Mouse (Mus musculus): ENCODE data around the gene Kif27. TPM values are rescaled to one million over a fixed set of nuclear protein-coding genes. Genes with fewer than 3 reads are reported as not detected.
"Not testable (repeated sequence)": the region's sequence is repeated elsewhere in the genome, so short reads cannot be mapped to it uniquely, and the experiment has no call there.

The Kif27 gene
- polyA plus RNA-seq, 1 experiment from 2014 or later, result 2.2 TPM

DNA sequence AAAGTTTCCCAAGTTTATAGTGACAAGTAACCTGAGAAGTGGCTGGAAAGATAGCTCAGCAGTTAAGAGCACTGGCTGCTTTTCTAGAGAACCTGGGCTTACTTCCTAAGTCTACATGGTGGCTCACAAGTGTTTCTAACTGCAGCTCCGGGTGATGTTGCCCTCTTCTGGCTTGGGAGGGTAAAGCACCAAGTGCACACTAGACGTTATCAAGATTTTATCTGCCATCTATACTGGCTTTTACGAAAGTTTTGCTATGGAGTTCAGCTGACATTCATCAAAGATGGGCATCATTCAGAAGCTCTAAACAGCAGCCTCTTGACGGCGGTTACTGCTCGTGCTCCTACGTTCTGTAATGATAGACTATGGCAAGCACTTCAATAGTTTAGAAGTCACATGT lies 29.0 kb upstream of the Kif27 start:
- no peak overlapping the region for H3K27ac ChIP-seq (replicated peaks)
- H3K4me3 ChIP-seq (replicated peaks), result no peak overlapping the region
- H3K4me2 ChIP-seq (replicated peaks), result no peak overlapping the region
- H3K36me3 ChIP-seq, result peaks cover 19% of the 10 kb centered on the region
- ATAC-seq (ENCODE audit: insufficient number of reproducible peaks, low FRiP score, low TSS enrichment, low read depth), result no peak
- H3K9me3 ChIP-seq (replicated peaks), result no peaks in the 10 kb centered on the region
- H3K27me3 ChIP-seq, result no peaks in the 10 kb centered on the region
- no peak overlapping the region for H3K9ac ChIP-seq
- WGBS, result 10% methylated on average over 7 of the region's 7 CpGs
- peaks cover 10% of the 10 kb centered on the region for H3K4me1 ChIP-seq

DNA sequence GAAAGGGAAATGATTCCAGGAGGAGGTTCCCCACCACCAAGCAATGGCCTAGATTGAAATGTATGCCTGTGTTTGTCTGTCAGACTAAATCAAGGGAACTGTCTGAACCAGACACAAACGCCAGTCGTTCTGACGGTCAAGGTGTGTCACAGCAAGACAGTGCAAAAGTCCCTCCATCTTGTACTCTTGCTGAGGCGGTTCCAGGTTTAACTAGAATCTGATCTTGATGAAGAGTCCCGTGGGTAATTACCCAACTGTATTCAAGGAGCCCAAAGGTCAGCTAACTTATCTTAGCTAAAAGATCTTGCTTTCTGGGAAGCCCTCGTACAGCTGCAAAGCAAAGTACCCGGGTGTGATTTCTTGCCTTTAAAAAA lies 26.6 kb upstream of the Kif27 start:
- H3K4me3 ChIP-seq (replicated peaks), result peak overlapping the region; percentile 67
- peak overlapping the region; percentile 48; the same call in 1 of the 2 replicates for H3K27ac ChIP-seq (replicated peaks)
- 81% methylated on average over 7 of the region's 7 CpGs for WGBS
- peak overlapping the region; percentile 82 for H3K4me2 ChIP-seq (replicated peaks)
- no peaks in the 10 kb centered on the region for H3K27me3 ChIP-seq
- H3K4me1 ChIP-seq, result peaks cover 10% of the 10 kb centered on the region
- no peak for ATAC-seq (ENCODE audit: insufficient number of reproducible peaks, low FRiP score, low TSS enrichment, low read depth)
- H3K9ac ChIP-seq, result no peak overlapping the region
- H3K36me3 ChIP-seq, result peaks cover 27% of the 10 kb centered on the region
- H3K9me3 ChIP-seq (replicated peaks), result 0 out of 2 replicates have a peak, but pooled peaks cover 9% of the 10 kb centered on the region

DNA sequence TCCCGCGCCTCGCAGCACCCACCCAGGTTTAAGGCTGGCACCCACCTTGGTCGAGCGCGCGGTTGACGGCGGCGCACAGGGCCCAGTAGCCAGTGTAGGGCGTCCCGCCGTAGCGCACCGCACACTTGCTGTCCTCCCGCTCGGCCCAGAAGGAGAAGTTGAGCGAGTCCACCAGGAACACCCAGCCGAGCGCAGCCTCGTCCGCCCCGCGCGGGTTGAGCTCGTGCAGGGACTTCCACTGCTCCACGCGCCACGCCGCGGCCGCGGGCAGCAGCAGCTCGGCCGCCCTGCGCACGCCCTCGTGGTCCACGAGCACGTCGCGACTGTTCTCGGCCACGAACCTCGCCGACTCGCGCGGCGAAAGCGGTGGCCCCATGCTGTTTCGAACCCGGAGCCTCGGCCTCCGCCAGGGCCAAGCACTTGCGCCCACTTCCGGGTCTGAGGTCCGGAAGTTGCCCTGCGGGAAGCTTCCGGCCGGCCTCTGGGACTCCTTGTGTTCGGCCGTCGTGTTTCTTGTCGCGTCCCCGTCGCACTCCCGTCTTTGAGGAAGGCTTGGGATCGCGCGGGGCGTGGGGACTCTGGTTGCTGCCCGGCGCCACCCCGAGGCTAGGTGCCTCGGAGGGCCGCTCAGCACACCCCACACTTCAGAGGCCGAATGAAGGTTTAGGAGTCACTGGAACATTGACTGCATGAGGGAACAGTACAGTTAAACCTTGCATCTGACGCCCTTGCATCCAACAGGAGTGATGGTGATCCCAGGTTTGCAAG lies 26.0 kb upstream of the Kif27 start, which contains the start of gene 2210016F16Rik:
Gene 2210016F16Rik, minus strand, starts transcription at position 447 of the 768 bp plus-strand sequence.
- Histone ChIP-seq H3K27me3 (no peaks in the 10 kb centered on the region), H3K27ac (replicated peaks) (peak within 1 kb of the TSS; percentile 48), H3K4me3 (replicated peaks) (peak within 1 kb of the TSS; percentile 67), H3K9me3 (replicated peaks) (peaks cover 15% of the 10 kb centered on the region; the same call in 1 of the 2 replicates), H3K4me1 (peaks cover 10% of the 10 kb centered on the region), H3K36me3 (peaks cover 28% of the 10 kb centered on the region), H3K4me2 (replicated peaks) (peak within 1 kb of the TSS; percentile 82), H3K9ac (peak within 1 kb of the TSS; percentile 75)
- peak; percentile 59 for ATAC-seq (ENCODE audit: insufficient number of reproducible peaks, low FRiP score, low TSS enrichment, low read depth)
- 2% methylated on average over 80 of the region's 80 CpGs for WGBS

DNA sequence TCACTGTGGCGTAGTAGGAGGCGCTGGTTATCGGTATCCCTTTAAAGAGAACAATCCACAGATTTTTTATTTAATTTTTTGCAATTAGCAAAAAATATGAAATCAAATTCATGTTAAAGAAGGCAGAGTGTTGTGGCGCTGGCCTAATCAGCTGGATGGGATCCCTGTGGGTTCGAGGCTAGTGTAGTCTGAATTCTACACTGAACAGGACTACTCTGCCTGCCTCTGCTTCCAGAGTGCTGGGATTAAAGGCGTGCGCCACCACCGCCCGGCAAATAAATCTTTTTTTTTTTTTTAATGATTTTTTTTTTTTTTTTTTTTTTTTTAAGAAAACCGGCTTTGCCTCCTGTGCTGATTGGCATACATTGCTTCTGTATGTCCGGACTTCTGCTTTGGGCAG lies 25.4 kb upstream of the Kif27 start:
- WGBS, result 37% methylated on average over 11 of the region's 11 CpGs
- Histone ChIP-seq H3K27me3 (no peaks in the 10 kb centered on the region), H3K27ac (replicated peaks) (no peak overlapping the region), H3K36me3 (peaks cover 26% of the 10 kb centered on the region), H3K9me3 (replicated peaks) (peaks cover 17% of the 10 kb centered on the region; the same call in 1 of the 2 replicates), H3K4me3 (replicated peaks) (peak overlapping the region; percentile 67), H3K4me2 (replicated peaks) (peak overlapping the region; percentile 82), H3K4me1 (peaks cover 10% of the 10 kb centered on the region), H3K9ac (peak overlapping the region; percentile 75)
- no peak for ATAC-seq (ENCODE audit: insufficient number of reproducible peaks, low FRiP score, low TSS enrichment, low read depth)

DNA sequence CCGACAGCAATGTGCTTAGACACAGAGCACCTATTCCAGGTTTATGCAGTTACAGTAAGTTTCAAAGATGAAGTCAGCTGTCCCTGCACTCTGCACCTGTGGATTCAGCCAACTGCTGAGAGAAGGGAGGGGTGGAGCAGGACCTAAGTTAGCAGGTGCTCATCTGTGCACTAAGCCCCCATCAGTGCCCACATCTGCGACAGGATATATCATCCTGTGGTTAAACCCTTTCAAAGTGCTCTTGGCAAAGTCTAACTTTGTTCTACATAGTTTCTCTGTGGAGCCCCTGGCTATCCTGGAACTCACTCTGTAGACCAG lies 14.2 kb upstream of the Kif27 start:
- no peak overlapping the region for H3K9ac ChIP-seq
- no peaks in the 10 kb centered on the region for H3K36me3 ChIP-seq
- 80% methylated on average over 2 of the region's 2 CpGs for WGBS
- no peaks in the 10 kb centered on the region for H3K27me3 ChIP-seq
- H3K4me2 ChIP-seq (replicated peaks), result no peak overlapping the region
- no peak overlapping the region for H3K4me3 ChIP-seq (replicated peaks)
- no peak overlapping the region for H3K27ac ChIP-seq (replicated peaks)
- no peak for ATAC-seq (ENCODE audit: insufficient number of reproducible peaks, low FRiP score, low TSS enrichment, low read depth)
- H3K4me1 ChIP-seq, result no peaks in the 10 kb centered on the region
- H3K9me3 ChIP-seq (replicated peaks), result 0 out of 2 replicates have a peak, but pooled peaks cover 4% of the 10 kb centered on the region

DNA sequence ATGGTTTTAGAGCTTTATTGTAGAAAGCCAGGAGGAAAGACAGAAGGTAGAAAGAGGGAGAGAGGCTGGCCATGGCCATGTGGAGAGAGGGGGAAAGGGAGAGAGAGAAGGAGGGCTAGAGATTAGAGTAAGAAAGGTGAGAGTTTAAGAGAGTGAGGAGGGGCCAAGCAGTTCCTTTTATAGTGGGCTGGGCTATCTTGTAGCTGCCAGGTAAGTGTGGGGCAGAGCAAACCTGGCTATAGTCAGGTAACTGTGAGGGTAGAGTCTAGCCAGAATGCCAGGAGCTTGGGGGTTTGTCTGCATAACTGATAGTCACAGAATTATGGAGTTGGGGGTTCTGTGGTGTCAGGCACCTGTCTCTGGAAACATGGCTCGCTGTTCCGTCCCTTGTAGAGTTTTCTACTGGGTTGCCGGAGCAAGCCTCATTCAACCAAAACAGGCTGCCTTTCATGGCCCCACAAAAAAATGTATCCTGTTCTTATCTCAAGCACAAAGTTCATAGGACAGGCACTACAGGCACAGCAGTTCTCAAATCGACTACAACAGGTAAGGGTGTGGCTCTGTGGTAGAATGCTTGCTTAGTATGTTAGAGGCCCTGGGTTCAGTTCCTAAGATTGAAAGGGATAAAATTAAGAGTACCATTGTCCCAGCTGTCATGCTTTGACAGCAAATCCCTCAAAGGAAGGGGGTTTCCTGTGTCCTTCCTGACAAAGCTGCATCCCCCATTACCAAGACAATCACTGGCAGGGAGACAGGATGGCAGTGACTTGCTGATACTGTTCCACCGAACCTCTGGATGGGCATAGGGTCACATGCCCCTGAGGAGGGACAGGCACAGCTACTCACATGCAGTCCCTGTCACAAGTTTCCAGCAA lies 13.6 kb upstream of the Kif27 start:
- H3K4me2 ChIP-seq (replicated peaks), result no peak overlapping the region
- H3K36me3 ChIP-seq, result no peaks in the 10 kb centered on the region
- no peak overlapping the region for H3K9ac ChIP-seq
- no peak overlapping the region for H3K4me3 ChIP-seq (replicated peaks)
- ATAC-seq (ENCODE audit: insufficient number of reproducible peaks, low FRiP score, low TSS enrichment, low read depth), result no peak
- no peak overlapping the region for H3K27ac ChIP-seq (replicated peaks)
- H3K4me1 ChIP-seq, result no peaks in the 10 kb centered on the region
- H3K9me3 ChIP-seq (replicated peaks), result 0 out of 2 replicates have a peak, but pooled peaks cover 4% of the 10 kb centered on the region
- no peaks in the 10 kb centered on the region for H3K27me3 ChIP-seq
- 85% methylated on average over 5 of the region's 5 CpGs for WGBS

DNA sequence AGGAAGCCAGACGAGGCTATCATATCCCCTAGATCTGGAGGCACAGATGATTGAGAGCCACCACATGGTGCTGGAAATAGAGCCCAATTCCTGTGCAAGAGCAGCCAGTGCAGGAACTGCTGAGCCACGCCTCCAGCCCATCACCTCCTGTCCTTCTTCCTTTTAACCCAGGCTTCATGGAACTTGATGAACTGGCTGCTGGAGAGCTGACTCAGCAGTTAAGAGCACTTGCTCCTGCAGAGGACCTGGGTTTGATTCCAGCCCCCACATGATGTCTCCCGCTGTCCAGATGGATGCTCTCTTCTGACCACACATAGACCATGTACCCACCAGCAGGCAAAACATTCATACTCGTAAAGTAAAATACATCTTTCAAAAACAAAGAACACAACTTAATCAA lies 9.9 kb upstream of the Kif27 start:
- Histone ChIP-seq H3K9me3 (replicated peaks) (no peaks in the 10 kb centered on the region), H3K27me3 (no peaks in the 10 kb centered on the region), H3K4me1 (no peaks in the 10 kb centered on the region), H3K4me3 (replicated peaks) (no peak overlapping the region), H3K36me3 (no peaks in the 10 kb centered on the region), H3K4me2 (replicated peaks) (no peak overlapping the region), H3K9ac (no peak overlapping the region), H3K27ac (replicated peaks) (no peak overlapping the region)
- no peak for ATAC-seq (ENCODE audit: insufficient number of reproducible peaks, low FRiP score, low TSS enrichment, low read depth)
- WGBS, result 69% methylated on average over 4 of the region's 4 CpGs

DNA sequence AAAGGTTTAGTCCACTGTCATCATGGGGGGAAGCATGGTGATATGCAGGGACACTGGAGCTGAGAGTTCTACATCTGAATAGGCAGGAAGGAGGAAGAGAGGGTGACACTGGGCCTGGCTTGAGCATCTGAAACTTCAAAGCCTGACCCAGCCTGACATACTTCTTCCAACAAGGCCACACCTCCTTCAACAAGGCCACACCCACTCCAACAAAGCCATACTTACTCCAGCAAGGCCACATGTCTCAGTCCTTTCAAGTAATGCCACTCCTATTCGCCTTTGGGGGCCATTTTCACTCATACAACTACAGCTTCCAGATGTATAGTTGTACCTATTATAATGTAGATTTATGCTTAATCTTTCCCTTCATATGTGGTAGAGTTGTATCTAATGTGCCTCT lies 8.7 kb upstream of the Kif27 start:
- H3K9ac ChIP-seq, result no peak overlapping the region
- no peaks in the 10 kb centered on the region for H3K36me3 ChIP-seq
- H3K27ac ChIP-seq (replicated peaks), result no peak overlapping the region
- 65% methylated on average over 1 of the region's 1 CpGs for WGBS
- H3K4me3 ChIP-seq (replicated peaks), result no peak overlapping the region
- no peaks in the 10 kb centered on the region for H3K4me1 ChIP-seq
- H3K9me3 ChIP-seq (replicated peaks), result no peaks in the 10 kb centered on the region
- no peaks in the 10 kb centered on the region for H3K27me3 ChIP-seq
- H3K4me2 ChIP-seq (replicated peaks), result no peak overlapping the region
- ATAC-seq (ENCODE audit: insufficient number of reproducible peaks, low FRiP score, low TSS enrichment, low read depth), result no peak

DNA sequence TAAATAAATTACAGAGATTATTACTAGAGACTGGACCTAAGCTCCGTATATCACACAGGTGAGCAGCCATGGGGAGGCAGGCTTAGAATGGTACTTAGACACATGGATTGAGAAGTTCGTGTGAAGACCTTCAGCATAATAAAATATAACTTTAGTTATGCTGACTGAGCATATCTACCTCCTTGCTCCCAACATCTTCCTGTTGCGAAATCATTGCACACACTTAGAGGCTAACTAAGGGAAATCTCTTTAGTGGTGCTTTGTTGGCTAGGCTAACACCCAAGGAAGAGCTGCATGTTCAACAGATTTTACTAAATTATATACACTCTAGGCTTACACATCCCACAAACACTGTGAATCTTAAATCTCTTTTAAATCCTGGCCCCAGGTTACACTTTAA lies 7.5 kb upstream of the Kif27 start:
- Histone ChIP-seq H3K4me1 (no peaks in the 10 kb centered on the region), H3K27me3 (no peaks in the 10 kb centered on the region), H3K9ac (no peak overlapping the region), H3K36me3 (no peaks in the 10 kb centered on the region), H3K9me3 (replicated peaks) (no peaks in the 10 kb centered on the region), H3K4me2 (replicated peaks) (no peak overlapping the region), H3K4me3 (replicated peaks) (no peak overlapping the region), H3K27ac (replicated peaks) (no peak overlapping the region)
- ATAC-seq (ENCODE audit: insufficient number of reproducible peaks, low FRiP score, low TSS enrichment, low read depth), result no peak
- WGBS, result 86% methylated on average over 3 of the region's 3 CpGs

DNA sequence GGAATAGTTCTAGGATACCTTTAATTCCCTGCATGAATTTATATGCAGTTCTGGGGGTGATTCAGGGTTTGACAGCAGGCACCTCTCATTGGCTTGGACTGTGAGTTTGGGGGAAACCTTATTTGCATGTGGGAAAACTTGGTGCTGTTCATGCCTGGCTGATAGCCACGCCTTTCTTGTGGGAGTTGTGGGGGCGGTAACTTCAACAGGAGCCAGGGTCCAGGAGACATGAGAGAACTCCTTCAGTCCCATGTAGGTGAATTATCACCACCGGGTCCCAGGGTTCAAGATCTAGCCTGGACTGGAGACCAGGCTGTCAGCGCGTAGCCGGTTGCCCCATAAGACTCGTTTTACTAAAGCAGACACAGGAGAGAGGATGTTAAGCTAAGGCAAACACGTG lies 6.3 kb upstream of the Kif27 start:
- not testable (repeated sequence) for H3K36me3 ChIP-seq; H3K9me3 ChIP-seq (replicated peaks); H3K27ac ChIP-seq (replicated peaks); H3K4me3 ChIP-seq (replicated peaks); ATAC-seq (ENCODE audit: insufficient number of reproducible peaks, low FRiP score, low TSS enrichment, low read depth); H3K9ac ChIP-seq; H3K4me1 ChIP-seq; H3K27me3 ChIP-seq; H3K4me2 ChIP-seq (replicated peaks)
- 80% methylated on average over 8 of the region's 8 CpGs for WGBS

DNA sequence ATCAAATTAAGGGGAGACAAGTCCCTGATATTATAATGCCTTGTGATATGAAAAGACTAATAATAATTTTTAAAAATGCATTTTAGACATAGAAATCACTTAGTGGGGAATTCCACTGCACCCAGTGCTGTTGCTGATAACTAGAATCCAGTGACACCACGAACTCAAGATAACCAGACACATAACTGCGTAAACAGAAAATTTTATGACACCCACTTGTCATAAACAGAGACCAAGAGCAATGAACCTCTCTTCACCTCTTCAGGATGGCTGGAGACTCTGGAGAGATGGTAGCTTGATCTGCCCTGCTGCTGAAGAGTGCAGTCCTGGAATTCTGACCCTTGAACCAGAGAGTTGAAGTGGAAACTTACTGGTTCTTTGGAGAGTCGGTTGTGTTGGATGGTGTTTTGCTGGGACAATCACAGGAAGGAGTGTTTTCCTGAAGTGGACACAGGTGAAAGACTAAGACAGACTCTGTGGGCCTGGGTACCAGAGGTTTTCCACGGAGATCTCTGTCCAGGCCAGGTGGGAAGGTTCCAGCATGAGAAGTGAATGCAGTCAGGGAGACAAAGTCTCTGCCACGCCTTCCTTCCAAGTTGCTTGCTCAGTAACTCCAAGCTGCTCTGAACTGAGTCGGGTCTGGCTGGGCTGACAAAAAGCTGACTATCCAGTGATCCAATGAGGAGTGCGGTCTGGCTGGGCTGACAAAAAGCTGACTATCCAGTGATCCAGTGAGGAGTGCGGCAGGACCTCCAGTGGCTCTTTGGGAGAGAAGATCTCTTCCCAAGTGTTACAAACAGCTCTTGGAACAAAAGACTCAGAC lies 5.6 kb upstream of the Kif27 start:
- no peak overlapping the region for H3K27ac ChIP-seq (replicated peaks)
- no peaks in the 10 kb centered on the region for H3K9me3 ChIP-seq (replicated peaks)
- ATAC-seq (ENCODE audit: insufficient number of reproducible peaks, low FRiP score, low TSS enrichment, low read depth), result no peak
- H3K27me3 ChIP-seq, result no peaks in the 10 kb centered on the region
- H3K36me3 ChIP-seq, result no peaks in the 10 kb centered on the region
- no peak overlapping the region for H3K9ac ChIP-seq
- no peak overlapping the region for H3K4me3 ChIP-seq (replicated peaks)
- H3K4me1 ChIP-seq, result no peaks in the 10 kb centered on the region
- 76% methylated on average over 8 of the region's 8 CpGs for WGBS
- no peak overlapping the region for H3K4me2 ChIP-seq (replicated peaks)
